Mouse (Mus musculus) c-Kit-positive CD71-positive TER-119-positive erythroid progenitor cells, embryonic 14.5 days (primary cell): Measurements from ENCODE around the gene Olfr857.
"Not testable (repeated sequence)": the region's sequence is repeated elsewhere in the genome, so short reads cannot be mapped to it uniquely, and the experiment has no call there.

Experiments used
- DNase-seq: peaks from one replicate; pipeline ENCODE4 v3.0.0-alpha.2; 2013; ENCODE audit warnings: low spot score

Olfr857 gene

DNA sequence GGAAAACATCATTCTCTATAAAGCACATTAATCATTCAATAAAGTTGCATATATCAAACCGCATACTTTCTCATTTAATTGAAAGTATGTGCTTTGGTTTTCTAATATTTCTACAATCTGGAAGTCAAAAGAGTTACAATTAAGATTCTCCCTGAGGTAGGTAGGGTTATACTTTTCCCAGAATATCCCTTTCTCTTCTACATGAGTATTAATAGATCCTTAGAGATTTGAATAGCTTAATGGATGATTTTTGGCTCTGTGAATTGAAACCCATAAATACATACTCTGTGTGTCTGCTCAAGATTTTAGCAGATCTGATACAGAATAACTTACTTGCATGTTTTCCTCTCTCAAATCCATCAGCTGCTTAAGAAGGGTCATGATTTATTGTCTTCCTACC is at the start of gene Olfr857:
Olfr857 (plus strand) TSS at position 301 of the 400 bp plus-strand sequence.
- no peak for DNase-seq

- no peak for DNase-seq
These were observed 19.0 kb upstream of the Olfr857 start for GRCm38 (mm10) chr9:19690281-19690680.

GRCm38 (mm10) chr9:19691426-19691825 is 17.8 kb upstream of the Olfr857 start:
- DNase-seq = no peak

DNA sequence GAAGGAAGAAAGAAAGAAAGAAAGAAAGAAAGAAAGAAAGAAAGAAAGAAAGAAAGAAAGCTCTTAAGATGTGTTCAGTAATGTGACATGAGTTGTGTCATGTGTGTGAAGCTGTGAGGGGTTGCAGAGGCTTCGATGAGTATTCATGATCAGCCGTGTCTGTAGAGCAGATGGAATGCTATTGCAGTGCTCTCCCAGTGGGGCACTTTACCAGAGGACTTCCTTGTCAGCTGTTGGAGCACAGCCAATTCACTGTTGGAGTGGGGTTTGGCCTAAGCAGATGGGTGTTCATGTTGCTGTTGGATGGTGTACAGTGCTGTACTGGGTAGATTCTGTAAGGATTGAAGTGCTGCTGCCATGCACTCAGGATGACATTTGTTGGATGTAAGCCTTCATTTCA is 16.8 kb upstream of the Olfr857 start:
- DNase-seq = no peak

DNA sequence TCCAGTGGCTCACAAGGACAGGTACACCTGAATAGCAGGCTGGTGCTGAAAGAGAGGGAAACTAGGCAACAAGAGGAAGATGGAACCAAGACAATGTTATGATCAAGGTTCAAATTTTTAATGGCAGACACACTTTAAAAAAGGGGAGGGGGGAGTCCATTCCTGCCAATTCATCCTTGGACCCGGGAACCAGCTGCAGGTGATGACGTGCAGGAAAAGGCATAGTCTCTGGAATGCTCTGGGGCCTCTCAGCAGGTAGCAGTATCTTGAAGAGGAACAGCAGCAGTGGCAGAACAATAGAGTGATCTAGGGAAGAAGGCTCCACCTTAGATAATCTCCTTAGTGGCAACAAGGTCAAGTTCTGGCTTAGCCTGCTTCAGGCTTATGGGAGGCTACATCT is 14.9 kb upstream of the Olfr857 start:
- not testable (repeated sequence) for DNase-seq

- not testable (repeated sequence) for DNase-seq
These were observed 14.3 kb upstream of the Olfr857 start for GRCm38 (mm10) chr9:19694898-19695379.

- not testable (repeated sequence) for DNase-seq
These were observed 4.7 kb upstream of the Olfr857 start for GRCm38 (mm10) chr9:19704546-19704945.
